Mouse (Mus musculus): ENCODE results near the gene Copa. TPM values are rescaled to one million over a fixed set of nuclear protein-coding genes. Genes with fewer than 3 reads are reported as not detected.

The Copa gene
- total RNA-seq (2021): 100 to 1,000 TPM; 136 to 150 TPM

DNA sequence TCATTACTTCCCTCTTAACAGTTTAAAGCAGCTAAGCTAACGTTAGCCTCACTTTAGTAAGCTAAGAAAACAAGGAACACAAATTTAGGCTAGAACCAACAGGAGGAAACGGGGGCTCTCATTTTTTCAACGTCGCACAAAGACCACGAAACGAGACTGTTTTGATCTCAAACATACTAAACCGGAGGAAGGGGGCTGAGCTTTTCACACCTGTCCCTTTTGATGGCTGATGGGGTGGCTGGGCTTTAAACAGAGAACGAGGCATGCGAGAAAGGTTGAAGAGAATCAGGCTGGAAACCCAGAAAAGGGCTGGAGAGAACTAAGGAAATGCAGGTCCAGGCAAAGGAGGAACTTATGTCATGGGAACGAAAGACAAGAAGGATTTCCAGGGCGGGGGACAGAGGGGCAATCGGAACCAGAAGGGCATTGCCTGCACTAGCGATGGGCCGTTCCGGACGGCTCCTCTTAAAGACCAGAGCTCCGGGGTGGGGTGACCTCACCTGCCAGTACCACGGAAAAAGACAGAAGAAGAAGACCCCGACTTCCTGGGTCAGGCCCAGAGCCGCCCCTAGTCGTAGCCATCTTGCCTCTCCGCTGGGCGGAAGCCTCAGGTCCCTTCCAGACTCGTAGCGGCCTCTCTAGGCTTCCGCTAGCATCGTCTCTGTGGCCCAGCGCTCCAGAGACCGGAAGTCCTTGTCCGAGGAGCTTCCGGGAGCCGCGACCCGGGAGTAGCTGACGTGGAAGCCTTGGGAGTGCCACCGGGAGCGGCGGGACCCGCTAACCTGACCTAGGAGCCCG is at the start of gene Copa, which contains the start of gene Ncstn:
TSS of gene Copa (plus strand) at position 429 of the 798 bp plus-strand sequence.
TSS of gene Ncstn (minus strand) at position 695 of the 798 bp plus-strand sequence.
- intact Hi-C loops (cut with DNase I): no loop called here
- DNase-seq: peak; percentile 96

DNA sequence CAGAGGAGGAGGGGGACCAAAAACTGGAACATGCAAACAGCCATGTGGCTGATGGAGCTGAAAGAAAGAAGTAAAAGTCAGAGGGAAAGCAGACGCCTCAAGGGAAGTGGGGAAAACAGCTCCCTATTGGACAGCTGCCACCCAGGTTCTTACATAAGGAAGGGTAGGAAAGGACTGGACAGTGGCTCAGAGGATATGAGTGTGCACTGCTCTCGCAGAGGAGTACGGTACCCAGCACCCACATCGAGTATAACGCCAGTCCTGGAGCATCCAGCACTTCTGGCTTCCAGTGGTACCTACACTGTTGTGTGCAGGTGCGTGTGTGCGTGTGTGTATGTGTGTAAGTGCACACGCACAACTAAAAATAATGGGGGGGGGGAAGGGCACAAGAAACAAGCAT is 35.9 kb upstream of the Copa start:
- DNase-seq: no peak
- intact Hi-C loops (cut with DNase I): loop anchor here (5.0 to 10.0 kb wide), 4 partner anchors 51 to 448 kb away; no protein-coding TSS in a partner anchor

DNA sequence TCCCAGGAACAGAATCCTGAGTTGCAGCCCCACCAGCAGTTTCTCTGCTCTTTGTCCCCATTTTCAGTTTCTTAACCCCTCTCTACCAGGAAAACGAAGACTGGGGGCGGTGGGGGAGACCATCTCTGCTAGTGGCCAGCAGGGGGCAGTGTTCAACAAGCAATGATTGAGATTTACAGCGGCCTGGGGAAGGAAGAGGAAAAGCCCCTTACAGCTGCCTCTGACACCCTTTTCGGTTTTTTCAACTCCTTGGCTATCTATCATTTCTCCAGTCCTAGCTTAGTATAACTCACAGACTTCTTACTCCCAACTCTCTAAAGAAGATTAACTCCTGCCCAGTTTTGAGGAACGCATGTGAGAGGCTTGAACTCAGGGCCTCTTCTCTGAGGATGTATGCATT is 35.4 kb upstream of the Copa start:
- peak; percentile 71 to 83 for DNase-seq

DNA sequence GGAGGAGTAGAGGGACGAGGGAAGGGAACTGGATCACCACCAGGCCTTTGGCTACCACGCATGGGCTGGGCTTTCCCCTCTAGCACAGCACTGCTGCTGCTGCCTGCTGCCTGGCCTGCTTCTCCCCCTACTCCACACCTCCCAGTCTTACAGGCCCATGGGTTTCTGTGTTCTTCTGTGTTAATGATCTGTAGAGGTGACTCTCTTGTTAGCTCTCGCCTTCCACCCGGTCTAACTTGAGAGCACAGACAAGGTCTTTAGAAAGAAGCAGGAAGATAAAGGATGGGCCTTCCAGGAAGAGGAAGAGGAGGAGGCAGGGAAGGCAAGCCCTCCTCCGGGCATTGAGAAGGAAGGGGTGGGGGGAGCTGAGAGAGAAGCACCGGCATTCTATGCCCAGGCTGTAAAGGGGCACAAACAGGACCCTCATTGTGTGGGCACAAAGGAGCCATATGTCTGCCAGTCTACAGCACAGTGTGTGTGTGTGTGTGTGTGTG is 34.0 kb upstream of the Copa start:
- DNase-seq: no peak
- intact Hi-C loops (cut with DNase I): loop anchor here (5.0 to 10.0 kb wide), 4 partner anchors 49 to 447 kb away; no protein-coding TSS in a partner anchor

More for the DNA sequence above, 35.4 kb upstream of the Copa start:
- intact Hi-C loops (cut with DNase I): loop anchor here (1.0 to 10.0 kb wide), 6 partner anchors 50 to 448 kb away; no protein-coding TSS in a partner anchor

DNA sequence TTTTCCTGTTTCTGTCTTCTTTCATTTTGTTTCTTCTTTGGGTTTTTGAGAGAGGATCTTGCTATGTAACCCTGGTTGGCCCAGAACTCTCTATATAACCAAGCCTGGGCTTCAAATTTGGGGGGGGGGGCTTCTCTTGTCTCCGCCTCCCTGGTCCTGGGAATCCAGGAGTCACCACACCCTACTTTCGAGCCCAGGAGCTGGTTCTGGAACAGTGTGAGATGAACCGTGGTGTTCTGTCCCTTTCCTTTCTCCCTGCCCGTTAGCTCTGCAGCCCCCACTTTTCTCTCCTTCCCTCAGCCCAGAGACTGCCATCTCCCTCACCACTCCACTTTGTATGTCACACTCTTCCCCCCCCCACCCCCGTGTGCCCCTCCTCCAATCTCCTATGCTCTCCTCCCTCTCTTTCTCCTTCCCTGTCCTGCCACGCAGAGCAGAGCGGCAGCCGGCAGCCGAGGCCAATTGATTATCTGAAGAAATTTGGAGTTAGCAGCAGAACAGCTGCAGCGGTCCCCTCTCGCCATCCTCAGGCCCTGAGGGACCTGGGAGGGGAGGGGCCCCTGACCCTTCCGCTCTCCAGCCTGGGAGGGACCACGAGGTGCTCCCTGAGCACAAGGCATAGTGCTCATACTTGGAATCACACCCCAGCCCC is 33.1 kb upstream of the Copa start:
- no peak for DNase-seq
- intact Hi-C loops (cut with DNase I): loop anchor here (5.0 to 10.0 kb wide), 4 partner anchors 48 to 446 kb away; no protein-coding TSS in a partner anchor

DNA sequence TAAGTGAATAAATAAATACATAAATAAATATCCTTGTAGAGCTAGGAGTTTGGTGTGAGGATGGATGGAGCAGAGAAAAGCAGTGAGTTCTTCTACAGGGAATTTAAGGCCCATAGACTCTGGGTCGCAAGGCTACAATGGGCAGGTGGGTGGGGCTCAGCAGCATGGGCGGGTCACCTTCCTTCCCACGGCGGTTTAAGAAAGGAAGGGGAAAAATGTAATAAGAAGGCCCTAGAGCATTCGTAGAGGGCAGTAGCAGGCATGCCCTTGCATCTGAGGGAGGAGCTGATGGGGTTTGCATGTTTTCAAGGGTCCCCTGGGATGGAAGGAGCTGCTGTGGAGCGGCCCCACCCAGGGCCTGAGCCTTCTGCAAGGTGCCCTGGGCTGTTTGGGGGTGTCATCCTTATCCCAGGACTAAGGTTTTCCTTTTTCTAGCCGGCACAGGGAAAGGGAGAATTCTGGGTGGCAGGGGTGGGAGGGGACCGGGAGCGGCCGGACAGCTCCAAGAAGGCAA is 29.5 kb upstream of the Copa start:
- DNase-seq: no peak
- intact Hi-C loops (cut with DNase I): no loop called here

DNA sequence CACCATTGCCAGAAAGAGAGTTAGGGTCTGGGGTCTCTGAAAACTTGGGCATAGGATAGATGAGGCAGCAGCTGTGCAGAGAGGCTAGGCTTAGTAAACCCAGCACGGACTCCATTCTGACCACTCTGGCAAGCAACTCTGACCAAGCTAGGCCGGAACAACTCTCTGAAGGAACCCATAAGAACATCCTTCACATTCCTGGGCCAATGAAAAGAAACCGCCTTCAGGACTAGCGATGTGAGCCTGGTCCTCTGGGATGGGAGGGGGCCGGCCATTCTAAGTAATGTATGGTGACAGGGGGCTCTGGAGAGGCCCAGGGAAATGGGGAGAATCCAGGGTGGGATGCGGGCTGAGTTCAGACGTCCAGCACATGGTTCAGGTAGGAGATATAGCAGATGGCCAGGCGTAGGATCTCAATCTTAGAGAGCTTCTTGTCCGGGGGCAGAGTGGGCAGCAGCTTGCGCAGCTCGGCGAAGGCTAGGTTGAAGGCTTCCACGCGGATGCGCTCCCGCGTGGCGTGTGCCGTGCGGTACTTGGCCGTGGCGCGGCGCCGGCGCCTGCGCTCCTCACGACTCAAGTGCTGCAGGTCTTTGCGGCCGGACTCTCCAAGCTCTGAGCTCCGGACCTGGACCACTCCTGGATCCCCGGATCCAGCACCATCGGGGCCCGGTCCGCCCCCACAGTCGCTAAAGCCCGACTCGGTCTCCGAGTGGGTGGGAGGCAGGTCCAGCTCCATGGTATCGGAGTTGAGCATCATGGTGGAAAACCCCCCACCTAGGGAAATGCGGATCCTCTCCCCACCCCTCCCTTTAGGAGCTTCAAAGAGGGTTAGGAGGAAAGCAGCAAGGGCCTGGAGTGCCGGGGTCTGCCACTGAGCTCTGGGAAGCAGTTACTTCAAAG is 28.5 kb upstream of the Copa start:
- no peak for DNase-seq
- intact Hi-C loops (cut with DNase I): no loop called here

DNA sequence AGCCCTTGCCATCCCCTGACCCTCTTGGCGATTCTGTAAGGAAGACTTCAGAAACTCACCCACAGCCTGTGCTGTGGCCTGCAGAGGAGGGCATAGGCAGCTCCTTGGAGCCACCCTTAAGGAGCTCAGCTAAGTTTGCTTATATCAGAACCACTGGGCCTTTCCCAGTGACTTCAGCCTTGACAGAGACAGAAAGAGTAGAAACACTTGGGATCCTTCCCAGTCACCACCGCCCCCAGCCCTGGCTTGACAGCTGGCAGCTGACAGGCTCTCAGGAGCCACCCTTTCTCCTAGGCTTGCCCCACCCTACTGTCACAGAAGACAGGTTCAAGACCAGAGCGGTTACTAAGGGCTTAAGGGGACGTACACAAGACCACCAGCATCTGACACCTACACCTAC is 26.1 kb upstream of the Copa start:
- intact Hi-C loops (cut with DNase I): no loop called here
- DNase-seq: no peak

DNA sequence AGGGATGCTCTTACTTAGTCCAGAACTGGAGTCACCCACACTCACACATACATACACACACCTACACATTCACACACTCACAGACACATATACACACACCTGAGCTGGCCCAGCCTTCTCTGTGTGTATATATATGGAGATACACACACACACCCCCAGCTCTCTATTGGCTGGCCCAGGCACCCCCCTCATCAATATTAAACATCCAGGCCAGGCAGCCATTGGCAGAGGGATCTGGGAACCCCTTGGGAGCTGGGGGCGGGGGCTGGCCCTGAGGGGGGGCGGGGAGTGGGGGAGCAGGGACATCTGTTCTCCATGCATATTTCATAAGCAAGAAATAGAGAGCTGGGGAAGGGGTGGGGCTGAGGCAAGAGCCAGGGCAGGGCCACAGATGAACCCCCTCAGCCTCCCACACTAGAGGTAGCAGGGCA is 24.8 kb upstream of the Copa start, which contains the start of gene Nhlh1:
TSS of gene Nhlh1 (minus strand) at position 83 of the 431 bp plus-strand sequence.
- no peak for DNase-seq
- intact Hi-C loops (cut with DNase I): no loop called here

DNA sequence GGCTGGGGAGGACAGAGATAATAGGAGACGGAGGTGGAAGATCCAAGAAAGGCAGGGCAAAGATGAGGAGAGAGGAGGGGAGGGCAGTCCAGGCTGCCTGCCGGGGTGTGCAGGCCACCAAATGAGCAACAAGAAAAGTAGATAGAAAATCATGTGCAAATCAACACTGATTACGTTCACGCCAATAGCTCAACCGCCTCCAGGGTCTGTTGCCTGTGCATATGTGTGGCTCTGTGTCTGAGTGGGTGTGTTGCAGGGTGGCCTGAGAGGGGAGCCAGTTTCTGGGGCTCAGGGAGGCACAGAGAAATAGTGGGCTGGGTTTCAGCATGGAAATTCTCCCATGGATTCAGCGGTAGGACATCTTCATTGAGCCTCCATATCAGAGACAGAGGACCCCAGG is 24.0 kb upstream of the Copa start:
- intact Hi-C loops (cut with DNase I): no loop called here
- DNase-seq: no peak

DNA sequence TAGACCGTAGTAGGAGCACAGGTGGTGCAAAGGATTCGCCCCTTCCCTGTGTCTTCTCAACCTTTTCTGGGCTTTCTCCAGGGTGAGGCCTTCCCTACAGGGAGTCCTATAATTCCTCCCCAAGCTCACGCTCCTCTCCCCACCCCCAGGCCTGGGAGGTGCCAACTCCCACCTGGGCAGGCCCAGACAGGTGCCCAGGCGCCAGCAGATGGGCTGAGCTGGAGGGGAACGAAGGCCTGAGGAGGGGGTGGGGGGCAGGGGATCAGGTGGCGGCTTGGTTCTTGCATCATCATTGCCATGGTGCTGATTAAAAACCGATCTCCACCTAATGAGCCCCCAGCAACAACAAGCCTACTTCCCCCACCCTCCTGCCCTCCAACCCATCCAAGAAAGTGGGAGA is 23.5 kb upstream of the Copa start:
- intact Hi-C loops (cut with DNase I): no loop called here
- no peak for DNase-seq

DNA sequence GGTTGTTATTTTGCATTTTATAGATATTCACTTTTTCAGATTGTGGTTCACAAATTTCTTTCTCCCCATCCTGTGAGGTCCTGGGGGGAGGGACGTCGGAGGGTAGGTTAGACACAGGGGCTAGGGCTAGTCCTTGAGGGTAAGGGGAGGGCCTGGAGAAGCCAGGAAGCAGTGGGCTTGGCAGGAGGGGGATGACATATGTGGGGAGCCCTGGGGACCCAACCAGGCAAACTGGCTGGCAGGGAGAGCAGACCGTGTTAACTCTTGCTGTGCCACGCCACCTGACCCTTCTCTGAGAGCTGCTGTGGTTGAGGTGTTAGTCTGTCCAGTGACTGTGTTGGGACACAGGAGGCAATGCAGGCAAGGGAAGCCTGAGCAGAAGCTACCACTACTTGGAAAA is 21.7 kb upstream of the Copa start:
- intact Hi-C loops (cut with DNase I): no loop called here
- DNase-seq: no peak

DNA sequence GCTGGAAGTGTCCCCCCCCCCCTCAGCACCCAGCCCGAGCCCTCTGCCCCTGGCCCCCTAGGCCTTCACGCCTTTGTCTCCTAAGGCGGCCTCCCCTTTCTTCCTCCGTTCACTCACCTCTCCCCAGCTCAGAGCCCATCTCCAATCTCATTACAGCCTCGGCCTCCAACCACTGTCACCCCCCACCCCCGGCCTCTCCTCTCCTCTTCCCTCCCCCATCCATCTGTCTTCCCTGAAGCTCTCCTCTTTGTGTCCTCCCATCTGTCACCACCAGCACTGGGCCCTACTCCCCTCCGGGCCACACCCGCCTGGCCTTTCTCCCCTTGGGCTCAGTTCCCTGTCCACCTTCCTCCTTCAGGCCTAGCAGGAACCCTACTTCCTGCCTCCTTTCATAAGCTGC is 21.1 kb upstream of the Copa start:
- DNase-seq: no peak
- intact Hi-C loops (cut with DNase I): no loop called here

DNA sequence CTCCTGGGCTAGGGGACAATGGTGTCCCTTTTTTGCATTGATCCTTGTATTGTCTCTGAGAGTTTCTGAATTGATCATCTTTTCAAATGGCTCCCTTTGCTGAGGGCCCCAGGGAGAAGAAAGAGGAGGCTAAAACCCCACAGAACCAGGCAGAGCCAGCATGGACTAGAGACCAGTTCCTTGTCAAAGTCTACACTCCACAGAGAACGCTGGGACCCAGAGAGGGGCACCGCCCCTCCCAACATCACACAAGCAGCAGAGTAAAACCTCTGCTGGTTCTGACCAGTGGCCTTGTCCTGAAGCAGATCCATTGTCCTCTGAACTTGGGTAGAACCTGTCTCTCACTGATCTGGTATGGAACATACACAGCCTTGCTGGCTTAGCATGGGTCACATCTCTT is 20.2 kb upstream of the Copa start:
- intact Hi-C loops (cut with DNase I): no loop called here
- no peak for DNase-seq

DNA sequence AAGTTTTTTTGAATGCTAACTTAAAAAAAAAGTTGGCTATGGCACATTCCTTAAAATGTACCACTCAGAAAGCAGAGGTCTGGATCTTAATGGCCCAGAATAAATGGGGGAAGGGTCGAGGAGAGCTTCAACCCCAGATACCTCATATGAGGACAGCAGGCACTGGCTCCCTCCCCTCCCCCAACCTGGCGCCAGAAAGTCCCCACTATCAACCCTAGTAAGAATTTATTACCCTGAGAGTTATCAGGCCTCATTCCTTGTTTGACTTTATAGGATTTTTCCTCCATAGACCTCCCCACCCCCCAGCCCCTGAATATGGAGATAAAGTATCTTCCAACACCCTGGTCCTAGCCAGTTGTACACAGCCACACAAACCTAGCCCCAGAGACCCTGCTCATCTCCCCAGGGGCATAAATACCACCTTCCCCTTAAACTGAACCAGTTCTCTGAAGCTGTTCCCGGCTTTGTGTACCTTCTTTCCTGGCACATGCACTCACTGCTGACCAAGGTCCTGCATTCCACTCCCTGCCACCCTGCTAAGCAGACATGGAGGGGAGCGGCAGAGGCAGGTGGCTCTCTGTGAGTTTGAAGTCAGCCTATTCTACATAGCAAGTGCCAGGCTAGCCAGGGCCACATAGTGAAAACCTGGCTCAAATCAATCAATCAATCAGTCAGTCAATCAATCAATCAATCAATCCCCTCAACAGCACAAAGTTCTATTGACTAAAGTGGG is 18.9 kb upstream of the Copa start:
- intact Hi-C loops (cut with DNase I): no loop called here
- DNase-seq: no peak

DNA sequence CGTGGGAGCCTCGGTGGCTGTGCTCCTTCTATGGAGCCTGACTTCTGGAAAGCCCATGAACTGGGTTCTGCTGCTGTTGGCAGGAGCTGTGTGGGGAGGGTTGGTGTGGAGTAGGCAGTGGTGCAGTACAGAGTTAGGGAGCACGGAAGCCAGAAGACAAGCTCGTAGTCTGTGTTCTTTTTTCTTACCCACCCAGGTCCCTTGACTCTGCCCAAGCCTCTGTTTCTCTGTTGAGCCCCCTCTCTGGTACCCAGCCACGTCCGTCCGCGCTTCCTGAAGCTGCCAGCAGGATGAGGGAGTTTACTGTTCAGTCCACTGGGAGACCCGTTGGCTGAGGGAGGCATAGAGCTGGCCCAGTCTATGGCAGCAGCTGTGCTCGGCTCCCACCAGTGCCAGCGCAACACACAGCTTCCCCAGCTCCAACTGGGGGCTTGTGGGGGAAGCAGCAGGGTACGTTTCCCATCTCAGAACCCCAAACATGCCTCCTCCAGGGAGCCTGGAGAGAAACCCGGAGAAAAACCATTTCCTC is 17.7 kb upstream of the Copa start:
- intact Hi-C loops (cut with DNase I): no loop called here
- no peak for DNase-seq

DNA sequence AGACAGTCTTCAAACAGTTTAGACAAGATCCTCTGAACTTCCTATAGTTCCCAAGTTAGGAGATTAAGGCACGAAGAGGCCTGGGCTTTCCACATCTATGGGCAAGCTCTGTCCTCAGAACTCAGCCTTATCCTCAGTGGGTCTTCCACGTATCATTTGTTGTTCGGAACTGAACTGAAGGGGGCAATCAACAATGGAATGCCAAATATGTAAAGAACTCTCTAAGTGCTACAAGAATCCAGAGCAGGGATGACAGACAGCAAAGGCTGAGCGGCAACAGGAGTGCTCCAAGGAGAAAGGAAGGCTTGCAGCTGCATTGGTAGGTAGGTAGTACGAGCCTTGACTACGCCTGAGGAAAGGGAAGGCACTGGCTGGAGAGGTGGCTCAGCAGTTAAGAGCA is 12.1 kb upstream of the Copa start:
- intact Hi-C loops (cut with DNase I): no loop called here
- no peak for DNase-seq

DNA sequence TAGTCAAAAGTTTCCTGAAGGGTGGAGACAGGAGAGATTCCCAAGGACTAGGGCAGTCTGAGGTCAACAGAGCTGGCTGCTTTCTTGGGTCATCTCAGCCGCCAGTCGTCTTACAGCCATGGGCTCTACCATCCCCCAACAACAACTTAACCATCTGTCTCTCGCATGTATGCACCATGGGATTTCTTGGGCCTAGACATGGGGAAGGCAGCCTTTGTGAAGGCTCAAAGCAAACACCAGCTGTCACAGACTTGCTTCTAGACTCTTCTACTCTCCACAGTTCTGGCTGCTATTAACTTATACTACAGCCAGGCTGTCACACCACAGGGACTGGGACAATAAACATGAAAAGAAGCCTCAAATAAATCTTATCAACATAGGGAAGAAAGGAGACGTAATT is 10.8 kb upstream of the Copa start:
- no peak for DNase-seq
- intact Hi-C loops (cut with DNase I): no loop called here

DNA sequence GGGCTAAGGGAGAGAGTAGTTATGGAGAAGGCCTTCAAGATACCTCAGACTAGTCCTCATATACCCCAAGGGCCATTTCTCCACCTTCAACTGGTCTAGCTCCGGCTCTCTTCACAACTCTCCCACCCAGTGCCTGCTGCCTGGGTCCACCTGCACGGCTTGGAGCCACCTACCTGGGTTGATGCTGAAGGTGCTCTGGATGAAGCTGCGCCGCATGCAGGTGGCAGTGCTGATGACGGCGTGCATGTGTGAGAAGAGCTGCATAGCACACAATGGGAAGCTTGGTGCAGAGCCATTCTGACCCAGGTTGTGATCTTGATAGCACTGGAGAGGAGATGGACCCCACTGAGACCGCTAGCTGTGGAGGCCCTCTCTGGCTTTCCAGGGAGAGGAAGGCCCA is 9.7 kb upstream of the Copa start:
- intact Hi-C loops (cut with DNase I): no loop called here
- no peak for DNase-seq

DNA sequence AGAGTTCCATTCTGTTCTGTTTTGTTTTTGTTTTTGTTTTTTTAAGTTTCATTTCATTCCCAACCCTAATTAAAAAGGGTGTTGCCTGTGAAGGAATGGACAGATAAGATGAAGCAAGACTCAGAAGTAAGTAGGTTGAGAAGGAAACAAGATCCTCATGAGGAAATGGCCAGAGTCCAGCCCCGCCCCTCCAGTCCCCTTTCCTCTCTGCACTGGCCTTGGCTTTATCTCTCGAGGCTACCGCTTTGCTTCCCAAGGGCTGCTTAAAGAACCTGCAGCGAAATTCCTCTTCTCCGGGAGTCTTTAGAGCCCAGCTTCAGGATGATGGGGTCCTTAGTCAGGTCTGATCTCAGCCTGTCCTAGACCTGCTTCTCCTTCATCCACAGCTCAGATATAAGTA is 4.3 kb upstream of the Copa start:
- no peak for DNase-seq
- intact Hi-C loops (cut with DNase I): no loop called here
